Mouse (Mus musculus): Measurements from ENCODE around the gene Pias4. TPM values are rescaled to one million over a fixed set of nuclear protein-coding genes. Genes with fewer than 3 reads are reported as not detected.

The Pias4 gene
- polyA plus RNA-seq, 1 experiment from 2014 or later: 52.5 TPM

GRCm38 (mm10) chr10:81143845-81144437 lies 23.8 kb downstream of the Pias4 start:
- Histone ChIP-seq H3K27me3 (replicated peaks; ENCODE audit: control insufficient read depth, insufficient read depth, low read length) (no peaks in the 10 kb centered on the region), H3K4me3 (ENCODE audit: low read length) (no peak overlapping the region), H3K36me3 (ENCODE audit: control insufficient read depth, insufficient read depth, low read length) (peaks cover 49% of the 10 kb centered on the region), H3K27ac (ENCODE audit: low read length) (no peak overlapping the region), H3K4me1 (ENCODE audit: control insufficient read depth, insufficient read depth, low read length) (peaks cover 55% of the 10 kb centered on the region), H3K9me3 (ENCODE audit: control insufficient read depth, low read length) (no peaks in the 10 kb centered on the region), H3K9ac (ENCODE audit: low read depth, low read length) (no peak overlapping the region), H3K4me2 (ENCODE audit: low read depth, low read length) (no peak overlapping the region)
- WGBS: 95% methylated on average over 52 of the region's 52 CpGs
- ATAC-seq: no peak

GRCm38 (mm10) chr10:81143157-81143633 lies 24.5 kb downstream of the Pias4 start:
- no peaks in the 10 kb centered on the region for H3K27me3 ChIP-seq (replicated peaks; ENCODE audit: control insufficient read depth, insufficient read depth, low read length)
- H3K4me2 ChIP-seq (ENCODE audit: low read depth, low read length): no peak overlapping the region
- H3K27ac ChIP-seq (ENCODE audit: low read length): peak overlapping the region; percentile 85
- H3K4me1 ChIP-seq (ENCODE audit: control insufficient read depth, insufficient read depth, low read length): peaks cover 58% of the 10 kb centered on the region
- 85% methylated on average over 7 of the region's 7 CpGs for WGBS
- H3K9me3 ChIP-seq (ENCODE audit: control insufficient read depth, low read length): no peaks in the 10 kb centered on the region
- H3K9ac ChIP-seq (ENCODE audit: low read depth, low read length): peak overlapping the region; percentile 88; the same call in 1 of the 2 replicates
- H3K4me3 ChIP-seq (ENCODE audit: low read length): no peak overlapping the region
- H3K36me3 ChIP-seq (ENCODE audit: control insufficient read depth, insufficient read depth, low read length): peaks cover 42% of the 10 kb centered on the region
- ATAC-seq: no peak

- H3K4me2 ChIP-seq (ENCODE audit: low read depth, low read length): peak overlapping the region; percentile 63
- peaks cover 58% of the 10 kb centered on the region for H3K4me1 ChIP-seq (ENCODE audit: control insufficient read depth, insufficient read depth, low read length)
- ATAC-seq: no peak
- peaks cover 35% of the 10 kb centered on the region for H3K36me3 ChIP-seq (ENCODE audit: control insufficient read depth, insufficient read depth, low read length)
- no peaks in the 10 kb centered on the region for H3K27me3 ChIP-seq (replicated peaks; ENCODE audit: control insufficient read depth, insufficient read depth, low read length)
- peak overlapping the region; percentile 6; the same call in 1 of the 2 replicates for H3K4me3 ChIP-seq (ENCODE audit: low read length)
- peak overlapping the region; percentile 88 for H3K9ac ChIP-seq (ENCODE audit: low read depth, low read length)
- WGBS: 73% methylated on average over 5 of the region's 5 CpGs
- no peaks in the 10 kb centered on the region for H3K9me3 ChIP-seq (ENCODE audit: control insufficient read depth, low read length)
- H3K27ac ChIP-seq (ENCODE audit: low read length): peak overlapping the region; percentile 85
These were observed 25.2 kb downstream of the Pias4 start for GRCm38 (mm10) chr10:81142551-81142981.

GRCm38 (mm10) chr10:81141455-81142210 lies 26.1 kb downstream of the Pias4 start:
- peak; percentile 4 for ATAC-seq
- Histone ChIP-seq H3K4me2 (ENCODE audit: low read depth, low read length) (peak overlapping the region; percentile 63), H3K27me3 (replicated peaks; ENCODE audit: control insufficient read depth, insufficient read depth, low read length) (no peaks in the 10 kb centered on the region), H3K9me3 (ENCODE audit: control insufficient read depth, low read length) (no peaks in the 10 kb centered on the region), H3K36me3 (ENCODE audit: control insufficient read depth, insufficient read depth, low read length) (peaks cover 27% of the 10 kb centered on the region), H3K4me1 (ENCODE audit: control insufficient read depth, insufficient read depth, low read length) (peaks cover 55% of the 10 kb centered on the region), H3K4me3 (ENCODE audit: low read length) (peak overlapping the region; percentile 90), H3K27ac (ENCODE audit: low read length) (peak overlapping the region; percentile 94), H3K9ac (ENCODE audit: low read depth, low read length) (peak overlapping the region; percentile 88)
- 65% methylated on average over 7 of the region's 7 CpGs for WGBS

GRCm38 (mm10) chr10:81140717-81141454 lies 26.8 kb downstream of the Pias4 start:
- H3K9ac ChIP-seq (ENCODE audit: low read depth, low read length): peak overlapping the region; percentile 88
- H3K27me3 ChIP-seq (replicated peaks; ENCODE audit: control insufficient read depth, insufficient read depth, low read length): no peaks in the 10 kb centered on the region
- WGBS: 40% methylated on average over 10 of the region's 10 CpGs
- peak; percentile 10 for ATAC-seq
- peaks cover 48% of the 10 kb centered on the region for H3K4me1 ChIP-seq (ENCODE audit: control insufficient read depth, insufficient read depth, low read length)
- H3K36me3 ChIP-seq (ENCODE audit: control insufficient read depth, insufficient read depth, low read length): peaks cover 20% of the 10 kb centered on the region
- H3K27ac ChIP-seq (ENCODE audit: low read length): peak overlapping the region; percentile 94
- no peaks in the 10 kb centered on the region for H3K9me3 ChIP-seq (ENCODE audit: control insufficient read depth, low read length)
- H3K4me2 ChIP-seq (ENCODE audit: low read depth, low read length): peak overlapping the region; percentile 63
- peak overlapping the region; percentile 90 for H3K4me3 ChIP-seq (ENCODE audit: low read length)

GRCm38 (mm10) chr10:81140005-81140404 lies 27.7 kb downstream of the Pias4 start:
- Histone ChIP-seq H3K4me2 (ENCODE audit: low read depth, low read length) (peak overlapping the region; percentile 63), H3K9ac (ENCODE audit: low read depth, low read length) (peak overlapping the region; percentile 88), H3K27me3 (replicated peaks; ENCODE audit: control insufficient read depth, insufficient read depth, low read length) (no peaks in the 10 kb centered on the region), H3K4me3 (ENCODE audit: low read length) (peak overlapping the region; percentile 90), H3K36me3 (ENCODE audit: control insufficient read depth, insufficient read depth, low read length) (peaks cover 12% of the 10 kb centered on the region), H3K4me1 (ENCODE audit: control insufficient read depth, insufficient read depth, low read length) (peaks cover 45% of the 10 kb centered on the region), H3K27ac (ENCODE audit: low read length) (peak overlapping the region; percentile 94), H3K9me3 (ENCODE audit: control insufficient read depth, low read length) (no peaks in the 10 kb centered on the region)
- WGBS: 39% methylated on average over 8 of the region's 8 CpGs
- no peak for ATAC-seq

GRCm38 (mm10) chr10:81139529-81139846 lies 28.2 kb downstream of the Pias4 start:
- H3K9me3 ChIP-seq (ENCODE audit: control insufficient read depth, low read length): no peaks in the 10 kb centered on the region
- peak overlapping the region; percentile 94 for H3K27ac ChIP-seq (ENCODE audit: low read length)
- WGBS: 64% methylated on average over 4 of the region's 4 CpGs
- H3K4me2 ChIP-seq (ENCODE audit: low read depth, low read length): peak overlapping the region; percentile 63
- H3K4me1 ChIP-seq (ENCODE audit: control insufficient read depth, insufficient read depth, low read length): peaks cover 43% of the 10 kb centered on the region
- no peaks in the 10 kb centered on the region for H3K27me3 ChIP-seq (replicated peaks; ENCODE audit: control insufficient read depth, insufficient read depth, low read length)
- peaks cover 7% of the 10 kb centered on the region for H3K36me3 ChIP-seq (ENCODE audit: control insufficient read depth, insufficient read depth, low read length)
- no peak for ATAC-seq
- peak overlapping the region; percentile 88 for H3K9ac ChIP-seq (ENCODE audit: low read depth, low read length)
- H3K4me3 ChIP-seq (ENCODE audit: low read length): peak overlapping the region; percentile 90

GRCm38 (mm10) chr10:81138821-81139528 lies 28.7 kb downstream of the Pias4 start:
- Histone ChIP-seq H3K36me3 (ENCODE audit: control insufficient read depth, insufficient read depth, low read length) (peaks cover 2% of the 10 kb centered on the region), H3K4me2 (ENCODE audit: low read depth, low read length) (peak overlapping the region; percentile 63), H3K27ac (ENCODE audit: low read length) (peak overlapping the region; percentile 94), H3K9ac (ENCODE audit: low read depth, low read length) (peak overlapping the region; percentile 88), H3K4me1 (ENCODE audit: control insufficient read depth, insufficient read depth, low read length) (peaks cover 42% of the 10 kb centered on the region), H3K27me3 (replicated peaks; ENCODE audit: control insufficient read depth, insufficient read depth, low read length) (no peaks in the 10 kb centered on the region), H3K9me3 (ENCODE audit: control insufficient read depth, low read length) (no peaks in the 10 kb centered on the region), H3K4me3 (ENCODE audit: low read length) (peak overlapping the region; percentile 90)
- no peak for ATAC-seq
- 48% methylated on average over 11 of the region's 11 CpGs for WGBS

Data from intestine, embryonic 16.5 days (tissue).